16 mouse cellular contexts compared by ENCODE assay signal in the genomic region with DNA sequence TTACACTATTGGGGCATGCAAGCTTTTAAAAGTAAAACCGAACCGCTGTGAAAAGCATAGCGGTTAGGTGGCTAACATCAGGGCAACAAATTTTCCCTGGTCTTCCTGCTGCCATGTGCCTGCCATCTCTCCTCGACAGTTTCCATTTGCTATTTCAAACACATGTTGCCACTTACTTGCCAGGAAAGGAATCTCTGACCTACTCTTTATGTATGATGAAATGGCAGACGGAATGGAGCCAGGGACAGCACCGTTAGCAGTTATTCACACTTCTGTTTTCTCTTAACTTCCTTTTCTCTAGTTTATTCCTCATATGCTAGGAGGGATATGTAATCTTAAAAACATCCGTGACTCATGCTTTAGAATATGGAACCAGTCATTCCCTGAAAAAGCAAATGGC.
DNase-seq lines count a peak whose midpoint lies in the region; ATAC-seq lines count a peak whose summit lies in the region.
"Had no signal": no experiment of that assay in that cellular context is flagged by ENCODE, and none has a peak within 500 bp of the region (broad histone marks: within the 10 kb centered on the region; RNA-seq: fewer than 3 reads in every experiment).

No protein-coding gene starts in this region.

- peak overlapping the region; percentile 61 for H3K27ac ChIP-seq in embryonic facial prominence, embryonic 15.5 days (replicated peaks)
- H3K27ac ChIP-seq: forebrain, embryonic 13.5 days; hindbrain, postnatal 0 days; left cerebral cortex, adult 2 months; liver, embryonic 13.5 days had no signal

- H3K9ac ChIP-seq in embryonic facial prominence, embryonic 15.5 days, result no peak overlapping the region
- H3K9ac ChIP-seq: forebrain, embryonic 13.5 days; liver, embryonic 13.5 days had no signal

- no peak for DNase-seq in frontal cortex, adult 2 months (ENCODE audit: extremely low spot score in 1 of 2, low spot score in 1 of 2)
- DNase-seq in lung, postnatal 25 days (ENCODE audit: low spot score), result peak; percentile 37
- no peak for DNase-seq in lung, adult 18-20 months
- no peak for DNase-seq in cerebellum, postnatal 10 days
- DNase-seq in kidney, adult 8-10 months, result no peak
- DNase-seq: cerebellum, adult 18-20 months; heart, postnatal 14 days; kidney, adult 9 months; liver, embryonic 13.5 days had no signal

- 41% methylated on average over 7 of the region's 7 CpGs for WGBS in embryonic facial prominence, embryonic 15.5 days

- H3K27me3 ChIP-seq in embryonic facial prominence, embryonic 15.5 days, result no peaks in the 10 kb centered on the region
- H3K27me3 ChIP-seq: forebrain, embryonic 13.5 days; liver, embryonic 13.5 days; megakaryocyte, embryonic 14.5 days had no signal

- ATAC-seq in frontal cortex, adult (ENCODE audit: low TSS enrichment), result peak; percentile 34; the same call in 1 of the 2 replicates
- no peak for ATAC-seq in embryonic facial prominence, embryonic 15.5 days (ENCODE audit: insufficient number of reproducible peaks, low FRiP score, low TSS enrichment, low read depth)
- peak; percentile 95 for ATAC-seq in monocyte, adult 5-6 weeks (replicated peaks; ENCODE audit: insufficient number of reproducible peaks, low FRiP score, low TSS enrichment, poor library complexity, severe bottlenecking)
- ATAC-seq: forebrain, embryonic 13.5 days; hindbrain, postnatal 0 days had no signal

- H3K9me3 ChIP-seq in embryonic facial prominence, embryonic 15.5 days (replicated peaks), result no peaks in the 10 kb centered on the region
- H3K9me3 ChIP-seq: forebrain, embryonic 13.5 days; liver, embryonic 13.5 days; megakaryocyte, embryonic 14.5 days had no signal

- H3K36me3 ChIP-seq in embryonic facial prominence, embryonic 15.5 days, result no peaks in the 10 kb centered on the region
- H3K36me3 ChIP-seq: liver, embryonic 13.5 days had no signal

- peaks cover 7% of the 10 kb centered on the region; the same call in 1 of the 2 replicates for H3K4me1 ChIP-seq in embryonic facial prominence, embryonic 15.5 days

- H3K4me3 ChIP-seq in embryonic facial prominence, embryonic 15.5 days (replicated peaks), result no peak overlapping the region
- H3K4me3 ChIP-seq: forebrain, embryonic 13.5 days; left cerebral cortex, adult 2 months; liver, embryonic 13.5 days; megakaryocyte, embryonic 14.5 days had no signal

- H3K4me2 ChIP-seq in embryonic facial prominence, embryonic 15.5 days (replicated peaks), result no peak overlapping the region
- H3K4me2 ChIP-seq: forebrain, embryonic 13.5 days; liver, embryonic 13.5 days had no signal
